Mouse (Mus musculus): ENCODE data around the gene Fip1l1.

DNA sequence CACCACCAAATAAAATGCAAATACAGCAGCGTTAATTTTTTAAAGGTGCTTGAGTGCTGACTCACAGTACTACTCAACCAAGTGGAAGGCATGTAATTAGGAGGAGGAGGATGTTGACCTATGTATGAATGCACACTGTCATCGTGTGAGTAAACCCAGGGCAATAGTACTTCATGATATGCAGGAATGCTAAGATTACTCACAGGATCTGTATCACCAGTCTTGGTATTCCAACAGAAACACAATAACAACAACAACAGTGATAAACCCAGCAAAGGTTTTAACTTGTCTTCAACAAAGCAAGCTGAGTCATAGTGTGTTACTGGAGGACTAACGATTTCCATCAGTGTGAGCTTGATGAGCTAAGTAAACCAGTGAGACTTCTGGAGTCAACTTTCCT, 42.5 kb upstream of the Fip1l1 start:
- TF ChIP-seq CTCF (IDR thresholded peaks at IDR 0.05; ENCODE audit: extremely low read depth, insufficient read depth, insufficient read length, insufficient replicate concordance) (no peak), POLR2A (IDR thresholded peaks at IDR 0.05; ENCODE audit: low read depth, low read length) (no peak)

All from spleen, adult 2 months (tissue).